Mouse (Mus musculus): ENCODE data around the gene Tars2. TPM values are rescaled to one million over a fixed set of nuclear protein-coding genes. Genes with fewer than 3 reads are reported as not detected.
"Not testable (repeated sequence)": the region's sequence is repeated elsewhere in the genome, so short reads cannot be mapped to it uniquely, and the experiment has no call there.

Tars2 gene
- total RNA-seq, 2 experiments from 2014 or later: 38.0 to 38.7 TPM

DNA sequence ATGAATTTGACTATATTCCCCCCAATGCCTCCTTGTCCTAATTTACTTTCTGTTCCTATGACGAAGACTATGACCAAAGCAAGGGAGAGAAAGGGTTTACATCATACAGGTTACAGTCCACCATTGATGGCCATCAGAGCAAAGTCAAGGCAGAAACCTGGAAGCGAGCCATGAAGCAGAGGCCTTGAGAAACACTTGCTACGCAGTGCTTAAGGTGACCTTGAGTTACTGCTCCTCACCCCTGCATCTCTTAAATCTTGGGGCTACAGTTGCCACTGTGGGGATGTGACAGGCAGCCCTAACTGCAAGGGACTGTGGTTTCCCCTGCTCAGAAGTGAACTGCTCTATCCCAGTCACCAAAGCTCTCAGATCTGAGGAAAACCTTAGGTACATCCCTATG, 56.7 kb downstream of the Tars2 start:
- intact Hi-C loops (cut with DNase I): no loop called here
- DNase-seq (ENCODE audit: extremely low spot score in 1 of 2, low spot score in 2 of 2): no peak

DNA sequence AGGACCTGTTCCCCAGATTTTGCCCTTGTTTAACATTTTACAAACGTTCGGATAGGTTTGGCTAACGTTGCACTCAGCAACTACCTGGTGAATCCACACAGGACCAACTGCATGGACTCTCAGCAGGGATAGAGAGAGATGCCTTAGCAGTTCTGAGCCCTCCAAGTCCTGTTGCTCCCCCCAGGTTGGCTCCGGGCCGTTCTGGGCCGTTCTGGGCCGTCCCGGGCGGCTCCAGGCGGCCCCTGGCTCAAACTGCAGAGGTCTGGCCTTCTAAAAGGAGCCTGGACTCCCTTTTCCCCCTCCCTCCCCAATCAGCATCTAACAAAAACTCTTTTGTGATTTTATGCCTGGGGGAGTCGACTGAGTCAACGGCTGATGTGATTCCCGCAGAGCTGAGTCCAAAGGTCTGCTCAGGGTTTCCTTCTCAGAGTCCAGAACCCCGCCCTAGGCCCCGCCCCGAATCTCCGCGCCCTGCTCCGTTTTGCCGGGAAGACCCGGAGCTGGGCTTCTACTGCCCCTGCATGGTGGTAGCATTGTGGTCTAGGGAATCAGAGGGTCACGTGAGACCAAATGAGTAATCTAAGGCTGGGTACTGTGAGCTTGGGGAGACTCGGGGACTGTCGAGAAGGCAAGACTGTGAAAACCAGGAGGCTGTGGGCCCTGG, 58.0 kb downstream of the Tars2 start:
- intact Hi-C loops (cut with DNase I): no loop called here
- peak in 1 of 2 experiments; percentile 87 for DNase-seq (ENCODE audit: extremely low spot score in 1 of 2, low spot score in 2 of 2)

DNA sequence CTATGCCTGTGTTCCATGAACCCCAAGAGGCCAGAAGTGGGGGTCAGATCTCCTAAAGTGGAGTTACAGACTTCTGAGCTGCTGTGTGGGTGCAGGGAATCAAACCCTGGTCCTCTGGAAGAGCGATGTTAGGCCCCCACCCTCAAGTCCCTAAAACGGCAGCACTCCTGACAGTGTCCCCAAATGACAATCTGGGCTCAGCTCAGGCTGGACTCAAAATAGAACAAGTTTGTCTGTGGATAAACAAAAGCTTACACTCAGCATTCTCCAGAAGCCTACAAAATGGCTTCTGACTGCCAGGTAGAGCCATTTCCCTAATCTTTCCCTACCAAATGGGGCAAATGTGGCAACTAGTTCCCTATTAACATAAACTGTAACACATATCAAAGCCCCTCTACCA, 58.9 kb downstream of the Tars2 start:
- no peak for DNase-seq (ENCODE audit: extremely low spot score in 1 of 2, low spot score in 2 of 2)
- intact Hi-C loops (cut with DNase I): no loop called here

DNA sequence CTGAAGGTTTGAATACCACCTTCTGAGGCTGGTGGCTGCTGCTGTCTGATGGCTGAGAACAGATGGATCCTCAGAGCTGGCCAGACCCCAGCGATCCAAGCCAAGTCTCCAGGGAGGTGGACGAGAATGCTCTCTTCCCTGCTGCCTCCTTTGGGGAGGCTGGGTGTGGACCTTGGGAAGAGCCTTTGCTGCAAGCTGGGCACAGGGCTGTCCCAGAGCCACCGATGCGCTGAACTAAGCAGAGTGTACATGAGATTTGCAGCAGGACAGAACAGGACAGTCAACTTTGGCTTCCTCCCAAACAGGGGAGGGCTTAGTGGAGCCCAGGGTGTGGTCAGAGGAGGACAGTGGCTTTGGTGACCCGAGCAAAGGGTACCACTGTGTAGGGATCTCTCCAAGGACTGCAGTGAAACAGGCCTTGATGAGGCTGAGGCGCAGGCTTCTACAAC, 59.7 kb downstream of the Tars2 start:
- intact Hi-C loops (cut with DNase I): no loop called here
- DNase-seq (ENCODE audit: extremely low spot score in 1 of 2, low spot score in 2 of 2): no peak

DNA sequence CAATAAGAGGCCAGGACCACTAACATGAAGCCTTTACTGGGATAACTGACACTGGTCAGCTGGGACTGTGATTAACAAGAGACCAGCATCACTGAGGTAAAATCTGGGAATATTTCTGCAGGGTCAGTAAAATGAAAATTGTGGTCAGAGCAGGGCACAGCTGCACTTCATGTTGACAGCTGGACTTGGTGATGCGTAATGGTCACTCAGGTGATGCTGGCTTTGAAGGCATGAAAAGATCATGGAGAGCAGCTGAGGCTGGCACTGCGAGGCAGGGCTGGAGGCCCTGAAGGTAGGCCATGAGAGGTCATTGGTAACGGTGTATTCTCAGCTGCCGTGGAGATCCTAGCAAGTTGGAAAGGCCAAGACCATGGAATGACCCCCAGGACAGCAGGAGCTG, 61.7 kb downstream of the Tars2 start:
- intact Hi-C loops (cut with DNase I): no loop called here
- DNase-seq (ENCODE audit: extremely low spot score in 1 of 2, low spot score in 2 of 2): no peak

DNA sequence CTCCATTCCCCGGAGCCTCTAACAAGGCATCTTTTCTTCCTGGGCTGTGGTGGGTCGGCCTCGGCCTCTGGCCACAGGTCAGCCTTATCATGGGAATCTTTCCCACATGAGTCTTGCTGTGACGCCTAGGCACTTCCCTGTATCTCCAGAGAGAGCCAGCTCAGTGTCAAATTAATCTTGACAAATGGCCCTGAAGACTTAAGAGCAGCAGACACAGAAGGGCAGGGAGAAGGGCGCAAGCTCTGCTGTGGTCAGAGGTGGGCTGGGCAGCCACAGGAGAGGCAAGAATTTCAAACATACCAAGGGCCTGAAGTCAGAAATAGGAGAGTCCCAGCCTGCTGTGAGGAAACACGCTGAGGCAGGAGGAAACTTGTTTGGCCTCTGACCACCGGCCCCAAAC, 63.6 kb downstream of the Tars2 start:
- no peak for DNase-seq (ENCODE audit: extremely low spot score in 1 of 2, low spot score in 2 of 2)
- intact Hi-C loops (cut with DNase I): no loop called here

DNA sequence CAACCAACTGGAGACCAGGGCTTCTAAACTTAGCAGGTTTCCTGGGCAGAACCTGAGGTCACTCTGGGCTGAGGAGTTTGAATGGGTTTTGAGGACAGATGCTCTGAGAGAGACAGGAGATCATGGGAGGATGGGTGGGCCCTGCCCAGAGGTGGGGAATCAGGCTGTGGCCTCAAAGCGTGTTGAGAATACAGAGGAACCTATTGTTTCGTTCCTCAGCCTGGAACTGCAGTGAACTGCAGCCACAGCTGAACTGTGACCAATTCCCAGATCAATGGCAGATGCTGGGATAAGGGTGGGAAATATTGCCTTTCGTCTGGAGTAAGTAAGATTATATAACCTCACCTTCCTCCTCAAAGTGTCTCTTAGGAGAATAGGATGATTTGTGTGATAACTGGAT, 64.2 kb downstream of the Tars2 start:
- intact Hi-C loops (cut with DNase I): no loop called here
- no peak for DNase-seq (ENCODE audit: extremely low spot score in 1 of 2, low spot score in 2 of 2)

DNA sequence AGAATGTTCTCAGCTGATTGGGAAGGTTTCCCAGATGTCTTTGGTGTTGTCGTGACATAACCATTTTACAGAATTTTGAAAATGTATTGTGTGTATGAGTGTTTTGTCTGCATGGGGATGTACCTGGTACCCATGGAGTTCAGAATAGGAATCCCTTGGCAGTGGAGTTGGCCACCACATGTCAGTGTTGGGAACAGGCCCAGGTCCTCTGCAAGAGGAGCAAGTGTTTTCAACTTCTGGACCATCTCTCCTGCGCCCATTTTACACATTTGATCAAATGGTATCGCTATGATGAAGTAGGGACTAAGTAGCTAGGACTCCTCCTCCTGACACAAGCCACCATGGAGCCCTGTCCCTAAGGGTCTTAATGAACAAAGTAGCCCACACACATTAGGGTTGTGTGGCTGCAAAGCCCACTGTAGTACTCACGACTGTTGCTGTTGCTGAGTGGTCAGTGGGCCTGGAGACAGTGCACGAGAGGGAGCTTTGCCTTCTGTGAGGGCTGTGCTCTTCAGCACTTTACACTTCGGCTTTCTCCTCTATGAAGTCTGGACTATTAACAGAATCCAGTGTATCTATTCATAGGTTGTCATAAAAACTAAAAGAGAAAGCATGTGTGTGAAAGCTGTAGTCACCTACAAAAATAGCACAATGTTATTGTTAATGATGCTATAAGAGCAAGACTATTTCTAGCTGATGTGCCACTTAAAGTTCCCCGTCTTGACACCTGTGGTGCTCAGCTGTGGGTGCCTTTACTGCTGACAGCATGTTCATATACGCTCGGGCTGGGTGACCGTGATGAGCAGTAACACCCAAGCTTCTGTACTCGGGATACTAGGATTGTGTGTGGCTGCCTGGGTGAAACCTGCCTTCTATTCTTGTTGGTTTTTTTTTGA, 65.0 kb downstream of the Tars2 start:
- DNase-seq (ENCODE audit: extremely low spot score in 1 of 2, low spot score in 2 of 2): no peak
- intact Hi-C loops (cut with DNase I): no loop called here

DNA sequence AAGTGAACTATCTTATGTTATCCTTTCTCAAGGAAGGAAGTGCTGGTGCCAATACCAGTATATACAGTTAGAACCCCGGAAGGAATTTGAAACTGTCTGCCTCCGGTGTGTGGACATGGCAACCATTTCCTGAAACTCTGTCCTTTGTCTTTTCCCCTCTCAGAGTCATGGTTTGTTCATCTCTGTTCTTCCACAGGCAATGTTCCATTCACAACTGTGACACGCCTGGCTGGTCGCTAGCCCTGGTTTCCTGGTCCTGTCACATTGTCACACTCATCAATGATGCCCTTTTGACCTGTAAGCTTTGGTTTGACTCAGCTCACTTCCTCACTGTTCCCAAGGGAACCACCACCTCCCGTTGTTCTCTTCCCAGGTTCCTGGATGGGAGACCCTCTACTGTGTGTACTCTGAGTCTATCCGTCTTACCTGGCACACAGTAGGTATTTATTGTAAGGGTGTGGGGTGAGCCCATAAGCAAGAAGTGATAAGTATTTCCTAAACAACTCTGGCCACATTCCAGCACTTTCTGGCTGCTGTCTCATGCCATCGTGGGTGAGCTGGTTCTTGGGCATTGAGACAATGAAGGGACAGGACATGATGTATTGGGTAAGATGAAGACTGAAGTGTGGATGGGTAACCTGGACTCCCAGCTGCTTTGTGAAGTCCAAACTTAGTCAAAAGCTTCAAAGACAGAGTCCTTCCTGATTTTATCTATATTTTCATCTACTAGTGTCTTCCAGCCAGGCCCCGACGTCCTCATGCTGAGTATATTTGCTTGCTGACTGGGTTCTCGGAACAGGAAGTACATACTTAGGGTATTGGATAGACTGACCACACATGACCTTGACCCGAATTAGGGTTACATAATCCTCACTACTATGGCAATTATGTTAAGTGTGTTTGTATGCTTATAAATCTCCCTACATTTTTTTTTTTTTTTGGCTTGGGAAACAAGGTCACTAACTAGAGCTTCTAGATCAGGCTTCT, 65.9 kb downstream of the Tars2 start:
- DNase-seq (ENCODE audit: extremely low spot score in 1 of 2, low spot score in 2 of 2): no peak
- intact Hi-C loops (cut with DNase I): no loop called here

DNA sequence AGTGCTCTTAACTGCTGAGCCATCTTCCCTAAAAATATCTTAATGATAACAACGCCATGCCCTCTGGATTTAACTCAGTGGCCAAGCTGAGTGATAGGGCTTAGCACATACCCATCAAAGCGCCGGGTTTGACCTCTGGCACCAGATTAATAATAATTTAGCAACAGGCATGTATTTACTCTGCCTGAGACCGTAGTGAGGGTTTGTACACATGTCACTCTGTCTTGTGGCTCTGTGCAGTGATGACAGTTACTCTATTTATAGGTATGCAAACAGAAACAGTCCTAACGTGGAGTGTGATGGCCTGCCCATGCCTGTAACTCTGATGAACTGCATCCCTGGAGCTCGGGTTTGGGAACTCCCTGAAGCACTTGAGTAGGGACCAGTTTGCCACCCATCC, 67.3 kb downstream of the Tars2 start:
- DNase-seq (ENCODE audit: extremely low spot score in 1 of 2, low spot score in 2 of 2): no peak
- intact Hi-C loops (cut with DNase I): no loop called here

DNA sequence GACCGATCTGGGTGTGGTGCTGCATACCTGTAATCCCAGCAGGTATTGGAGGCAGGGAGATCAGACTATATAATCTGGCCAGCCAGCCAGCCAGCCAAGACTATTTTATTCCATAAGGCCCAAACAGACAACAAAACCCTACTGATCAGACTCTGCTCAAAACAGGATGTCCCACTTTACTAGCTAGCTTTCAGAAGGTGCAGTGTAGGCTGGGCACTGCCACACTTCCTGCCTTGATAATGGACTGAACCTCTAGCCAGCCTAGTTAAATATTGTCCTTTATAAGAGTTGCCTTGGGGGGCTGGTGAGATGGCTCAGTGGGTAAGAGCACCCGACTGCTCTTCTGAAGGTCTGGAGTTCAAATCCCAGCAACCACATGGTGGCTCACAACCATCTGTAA, 69.5 kb downstream of the Tars2 start:
- intact Hi-C loops (cut with DNase I); DNase-seq (ENCODE audit: extremely low spot score in 1 of 2, low spot score in 2 of 2): not testable (repeated sequence)

Small RNAs within 50 kb of the gene (microRNA-seq; reads per million reads assigned to microRNA genes)
- gene Mir7014: 1.7 reads per million

Other genes with a start within 250 kb of the Tars2 start
- 10 to 100 TPM; 18.5 to 19.0 TPM for gene Ctss, start 233.4 kb downstream of the Tars2 start, total RNA-seq (2021)
- not detected for gene Hormad1, start 200.5 kb downstream of the Tars2 start, total RNA-seq (2021)
- 10 to 100 TPM; 16.3 to 19.5 TPM for gene Golph3l, start 171.3 kb downstream of the Tars2 start, total RNA-seq (2021)
- 100 to 1,000 TPM; 231 to 238 TPM for gene Ensa, start 135.2 kb downstream of the Tars2 start, total RNA-seq (2021)
- 10 to 100 TPM; 62.2 to 63.0 TPM for gene Mcl1, start 101.4 kb downstream of the Tars2 start, total RNA-seq (2021)
- gene Adamtsl4, start 72.3 kb downstream of the Tars2 start, total RNA-seq (2021): 1 to 10 TPM in 1 of 2 experiments, under 1 TPM in 1; 0.73 to 1.3 TPM
- gene Ecm1, start 20.6 kb downstream of the Tars2 start, total RNA-seq (2021): 10 to 100 TPM in 1 of 2 experiments, 1 to 10 TPM in 1; 6.6 to 12.9 TPM
- 10 to 100 TPM; 56.3 to 62.3 TPM for gene Rprd2, start 58.7 kb upstream of the Tars2 start, total RNA-seq (2021)
- gene Prpf3, start 95.7 kb upstream of the Tars2 start, total RNA-seq (2021): 10 to 100 TPM; 24.4 to 27.8 TPM
- 100 to 1,000 TPM; 120 to 127 TPM for gene Mrps21, start 111.3 kb upstream of the Tars2 start, total RNA-seq (2021)
- gene Ciart, start 122.0 kb upstream of the Tars2 start, total RNA-seq (2021): 10 to 100 TPM in 1 of 2 experiments, 1 to 10 TPM in 1; 9.4 to 11.4 TPM
- gene BC028528, start 131.8 kb upstream of the Tars2 start, total RNA-seq (2021): 1 to 10 TPM; 8.1 to 9.1 TPM
- gene Aph1a, start 133.8 kb upstream of the Tars2 start, total RNA-seq (2021): 10 to 100 TPM; 88.4 to 92.6 TPM
- gene Car14, start 144.5 kb upstream of the Tars2 start, total RNA-seq (2021): 1 to 10 TPM; 1.7 to 3.2 TPM
- 100 to 1,000 TPM; 104 to 106 TPM for gene Anp32e, start 169.0 kb upstream of the Tars2 start, total RNA-seq (2021)
- 10 to 100 TPM; 56.2 to 56.3 TPM for gene Plekho1, start 235.8 kb upstream of the Tars2 start, total RNA-seq (2021)

Measured in left cerebral cortex, postnatal 10 days (tissue).